In the genomic region with DNA sequence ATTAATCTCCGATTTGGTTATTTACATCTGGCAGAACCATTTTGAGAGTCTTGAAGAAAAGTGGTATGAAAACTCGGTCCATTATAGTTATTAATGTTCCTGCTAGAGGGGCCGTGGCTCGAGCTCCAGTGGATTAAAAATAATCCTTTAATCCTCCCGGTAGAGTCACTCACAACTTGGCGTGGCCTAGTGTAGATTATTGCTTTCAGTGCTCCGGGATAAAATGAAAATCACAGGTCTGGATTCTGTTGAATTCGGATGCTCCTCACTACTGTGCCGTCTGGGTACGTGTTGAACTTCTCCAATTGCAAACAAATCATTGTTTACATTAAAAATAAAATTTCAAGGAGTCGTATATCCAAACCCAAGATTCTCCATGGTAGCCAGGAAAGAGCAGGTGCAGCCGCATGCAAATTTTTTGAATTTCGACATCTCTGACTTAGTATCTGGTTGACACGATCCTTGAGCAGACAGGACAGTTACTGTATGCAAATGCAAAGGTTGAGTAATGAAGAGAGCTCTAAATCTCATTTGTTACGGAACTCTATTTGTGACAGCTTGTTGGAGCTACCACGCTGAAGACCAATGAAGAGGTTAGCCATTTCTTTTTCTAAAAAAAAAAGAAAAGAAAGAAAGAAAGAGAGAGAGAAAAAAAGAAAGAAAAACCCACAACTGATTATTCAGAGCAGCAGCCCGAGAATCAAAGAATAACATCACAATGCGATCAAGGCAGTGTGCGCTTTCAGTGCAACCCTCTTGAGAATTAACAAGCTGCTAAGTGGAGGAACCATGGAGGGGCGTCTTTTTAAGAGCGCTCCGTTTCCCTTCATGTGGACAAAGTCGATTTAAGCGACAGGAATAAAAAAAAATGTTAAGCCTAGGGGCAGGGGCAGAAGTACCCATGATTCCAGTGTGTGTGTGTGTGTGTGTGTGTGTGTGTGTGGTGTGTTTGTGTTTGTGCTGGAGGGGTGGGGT, we compare ENCODE assay signal across 28 mouse cellular contexts. TPM values are rescaled to one million over a fixed set of nuclear protein-coding genes. Genes with fewer than 3 reads are reported as not detected.
DNase-seq lines count a peak whose midpoint lies in the region; ATAC-seq and TF ChIP-seq lines count a peak whose summit lies in the region.
"Had no signal": no experiment of that assay in that cellular context is flagged by ENCODE, and none has a peak within 500 bp of the region (broad histone marks: within the 10 kb centered on the region; RNA-seq: fewer than 3 reads in every experiment).

No protein-coding gene starts in this region.

- 59% methylated on average over 24 of the region's 24 CpGs for WGBS in forebrain, embryonic 14.5 days
- WGBS in forebrain, embryonic 13.5 days: 56% methylated on average over 24 of the region's 24 CpGs
- WGBS in midbrain, embryonic 12.5 days: 49% methylated on average over 24 of the region's 24 CpGs
- 84% methylated on average over 24 of the region's 24 CpGs for WGBS in midbrain, embryonic 10.5 days
- 30% methylated on average over 24 of the region's 24 CpGs for WGBS in midbrain, embryonic 16.5 days
- WGBS in midbrain, embryonic 15.5 days: 32% methylated on average over 24 of the region's 24 CpGs
- WGBS in cerebellum, adult 2 months: 87% methylated on average over 24 of the region's 24 CpGs

- H3K27me3 ChIP-seq in forebrain, embryonic 14.5 days (replicated peaks; ENCODE audit: control insufficient read depth, insufficient read depth, low read length): no peaks in the 10 kb centered on the region
- H3K27me3 ChIP-seq in forebrain, embryonic 13.5 days: no peaks in the 10 kb centered on the region
- peaks cover 10% of the 10 kb centered on the region; the same call in 1 of the 2 replicates for H3K27me3 ChIP-seq in midbrain, embryonic 12.5 days
- no peaks in the 10 kb centered on the region for H3K27me3 ChIP-seq in midbrain, embryonic 10.5 days (ENCODE audit: low read depth, poor library complexity, severe bottlenecking)
- no peaks in the 10 kb centered on the region for H3K27me3 ChIP-seq in midbrain, embryonic 16.5 days (ENCODE audit: control insufficient read depth, insufficient read depth, low read depth, low read length)
- H3K27me3 ChIP-seq in midbrain, embryonic 15.5 days (replicated peaks): 0 out of 2 replicates have a peak, but pooled peaks cover 3% of the 10 kb centered on the region
- no peaks in the 10 kb centered on the region for H3K27me3 ChIP-seq in cerebellum, adult 2 months (ENCODE audit: control insufficient read depth, insufficient read depth, low read length)
- H3K27me3 ChIP-seq: embryonic facial prominence, embryonic 13.5 days; hindbrain, embryonic 15.5 days had no signal

- DNase-seq in forebrain, embryonic 14.5 days (ENCODE audit: low spot score): peak; percentile 55
- no peak for DNase-seq in midbrain, embryonic 10.5 days (ENCODE audit: low spot score)
- peak; percentile 66 for DNase-seq in gonadal fat pad, adult 2 months (ENCODE audit: low read depth)
- DNase-seq in cerebellum, adult 2 months: no peak
- DNase-seq: adrenal gland, postnatal 10 days; adrenal gland, postnatal 36 days; cerebellum, adult 11 months; cerebellum, adult 8-10 months; cerebellum, postnatal 10 days; cerebellum, postnatal 36 days; embryo, embryonic 11 days; gastrocnemius, adult 2 months; gastrocnemius, postnatal 14 days; heart, adult 2 months had no signal

- H3K27ac ChIP-seq in forebrain, embryonic 14.5 days (ENCODE audit: low read depth, low read length): no peak overlapping the region
- H3K27ac ChIP-seq in forebrain, embryonic 13.5 days: no peak overlapping the region
- H3K27ac ChIP-seq in midbrain, embryonic 12.5 days (replicated peaks): no peak overlapping the region
- no peak overlapping the region for H3K27ac ChIP-seq in midbrain, embryonic 10.5 days (replicated peaks)
- H3K27ac ChIP-seq in midbrain, embryonic 16.5 days (ENCODE audit: low read length): no peak overlapping the region
- H3K27ac ChIP-seq in midbrain, embryonic 15.5 days: no peak overlapping the region
- no peak overlapping the region for H3K27ac ChIP-seq in cerebellum, adult 2 months (ENCODE audit: insufficient read depth, low read length)
- H3K27ac ChIP-seq: embryonic facial prominence, embryonic 10.5 days; embryonic facial prominence, embryonic 13.5 days; forebrain, embryonic 10.5 days; gastrocnemius, adult 2 months; heart, adult 2 months; heart, embryonic 10.5 days; heart, embryonic 13.5 days; hindbrain, embryonic 12.5 days; hindbrain, embryonic 15.5 days had no signal

- H3K9me3 ChIP-seq in forebrain, embryonic 14.5 days (replicated peaks; ENCODE audit: control insufficient read depth, low read length): no peaks in the 10 kb centered on the region
- no peaks in the 10 kb centered on the region for H3K9me3 ChIP-seq in forebrain, embryonic 13.5 days (replicated peaks)
- H3K9me3 ChIP-seq in midbrain, embryonic 12.5 days: no peaks in the 10 kb centered on the region
- H3K9me3 ChIP-seq in midbrain, embryonic 10.5 days (replicated peaks): no peaks in the 10 kb centered on the region
- H3K9me3 ChIP-seq in midbrain, embryonic 16.5 days (replicated peaks; ENCODE audit: control insufficient read depth, low read length, poor library complexity, severe bottlenecking): no peaks in the 10 kb centered on the region
- no peaks in the 10 kb centered on the region for H3K9me3 ChIP-seq in midbrain, embryonic 15.5 days
- H3K9me3 ChIP-seq: embryonic facial prominence, embryonic 10.5 days; embryonic facial prominence, embryonic 13.5 days; forebrain, embryonic 10.5 days; heart, embryonic 10.5 days; heart, embryonic 13.5 days; hindbrain, embryonic 12.5 days; hindbrain, embryonic 15.5 days had no signal

- no peak for TF ChIP-seq CTCF in cerebellum, adult 2 months (IDR thresholded peaks at IDR 0.05; ENCODE audit: borderline replicate concordance, insufficient read depth, low read depth, low read length)

- H3K4me1 ChIP-seq in forebrain, embryonic 14.5 days (ENCODE audit: control insufficient read depth, insufficient read depth, low read length): no peaks in the 10 kb centered on the region; the same call in 1 of the 2 replicates
- peaks cover 11% of the 10 kb centered on the region; the same call in 1 of the 2 replicates for H3K4me1 ChIP-seq in forebrain, embryonic 13.5 days
- peaks cover 4% of the 10 kb centered on the region; the same call in 1 of the 2 replicates for H3K4me1 ChIP-seq in midbrain, embryonic 12.5 days
- peaks cover 4% of the 10 kb centered on the region; the same call in 1 of the 2 replicates for H3K4me1 ChIP-seq in midbrain, embryonic 10.5 days
- no peaks in the 10 kb centered on the region; the same call in 1 of the 2 replicates for H3K4me1 ChIP-seq in midbrain, embryonic 16.5 days (ENCODE audit: control insufficient read depth, insufficient read depth, low read length)
- peaks cover 9% of the 10 kb centered on the region; the same call in 1 of the 2 replicates for H3K4me1 ChIP-seq in midbrain, embryonic 15.5 days
- H3K4me1 ChIP-seq in cerebellum, adult 2 months (ENCODE audit: control insufficient read depth, insufficient read depth, low read length): peaks cover 3% of the 10 kb centered on the region; the same call in 1 of the 2 replicates
- H3K4me1 ChIP-seq: embryonic facial prominence, embryonic 10.5 days; heart, embryonic 10.5 days; hindbrain, embryonic 12.5 days; hindbrain, embryonic 15.5 days had no signal

- H3K4me2 ChIP-seq in forebrain, embryonic 14.5 days (ENCODE audit: low read length): no peak overlapping the region
- no peak overlapping the region for H3K4me2 ChIP-seq in forebrain, embryonic 13.5 days
- no peak overlapping the region for H3K4me2 ChIP-seq in midbrain, embryonic 12.5 days (replicated peaks)
- H3K4me2 ChIP-seq in midbrain, embryonic 16.5 days (ENCODE audit: low read length): 0 out of 2 replicates have a peak overlapping the region, but pooled peaks have one; percentile 12
- no peak overlapping the region for H3K4me2 ChIP-seq in midbrain, embryonic 15.5 days
- H3K4me2 ChIP-seq: embryonic facial prominence, embryonic 13.5 days; heart, embryonic 13.5 days; hindbrain, embryonic 12.5 days; hindbrain, embryonic 15.5 days had no signal

- TF ChIP-seq POLR2A in cerebellum, adult 2 months (IDR thresholded peaks at IDR 0.05; ENCODE audit: borderline replicate concordance, insufficient read depth, low read length): no peak

- no peak overlapping the region for H3K9ac ChIP-seq in forebrain, embryonic 14.5 days (ENCODE audit: low read length)
- no peak overlapping the region for H3K9ac ChIP-seq in forebrain, embryonic 13.5 days
- no peak overlapping the region for H3K9ac ChIP-seq in midbrain, embryonic 12.5 days (replicated peaks)
- no peak overlapping the region for H3K9ac ChIP-seq in midbrain, embryonic 16.5 days (ENCODE audit: low read depth, low read length)
- H3K9ac ChIP-seq in midbrain, embryonic 15.5 days: no peak overlapping the region
- H3K9ac ChIP-seq: embryonic facial prominence, embryonic 13.5 days; heart, embryonic 13.5 days; hindbrain, embryonic 12.5 days; hindbrain, embryonic 15.5 days had no signal

- ATAC-seq in forebrain, embryonic 14.5 days: no peak
- ATAC-seq in forebrain, embryonic 13.5 days: no peak
- ATAC-seq in midbrain, embryonic 12.5 days (ENCODE audit: low FRiP score, low read depth): peak; percentile 34
- ATAC-seq in midbrain, embryonic 16.5 days: no peak
- ATAC-seq in midbrain, embryonic 15.5 days (replicated peaks): no peak
- ATAC-seq: activated CD4-positive, CD25-positive, alpha-beta regulatory T cell, adult 4 months; forebrain, embryonic 16.5 days had no signal

- no peak overlapping the region for H3K4me3 ChIP-seq in forebrain, embryonic 14.5 days (ENCODE audit: low read depth, low read length)
- H3K4me3 ChIP-seq in forebrain, embryonic 13.5 days: no peak overlapping the region
- no peak overlapping the region for H3K4me3 ChIP-seq in midbrain, embryonic 12.5 days
- no peak overlapping the region for H3K4me3 ChIP-seq in midbrain, embryonic 10.5 days
- no peak overlapping the region for H3K4me3 ChIP-seq in midbrain, embryonic 16.5 days (ENCODE audit: low read depth, low read length)
- no peak overlapping the region for H3K4me3 ChIP-seq in midbrain, embryonic 15.5 days
- H3K4me3 ChIP-seq in cerebellum, adult 2 months (replicated peaks; ENCODE audit: insufficient read depth, low read depth, low read length): no peak overlapping the region
- H3K4me3 ChIP-seq: embryonic facial prominence, embryonic 10.5 days; embryonic facial prominence, embryonic 13.5 days; erythroblast, embryonic 14.5 days; forebrain, embryonic 10.5 days; gastrocnemius, adult 2 months; heart, adult 2 months; heart, embryonic 10.5 days; heart, embryonic 13.5 days; hindbrain, embryonic 12.5 days; hindbrain, embryonic 15.5 days had no signal

- H3K36me3 ChIP-seq in forebrain, embryonic 14.5 days (ENCODE audit: control insufficient read depth, insufficient read depth, low read length): no peaks in the 10 kb centered on the region
- H3K36me3 ChIP-seq in forebrain, embryonic 13.5 days (ENCODE audit: poor library complexity, severe bottlenecking): no peaks in the 10 kb centered on the region
- no peaks in the 10 kb centered on the region for H3K36me3 ChIP-seq in midbrain, embryonic 12.5 days
- H3K36me3 ChIP-seq in midbrain, embryonic 10.5 days: no peaks in the 10 kb centered on the region
- no peaks in the 10 kb centered on the region for H3K36me3 ChIP-seq in midbrain, embryonic 16.5 days (ENCODE audit: control insufficient read depth, insufficient read depth, low read length)
- no peaks in the 10 kb centered on the region for H3K36me3 ChIP-seq in midbrain, embryonic 15.5 days (replicated peaks)
- H3K36me3 ChIP-seq: embryonic facial prominence, embryonic 10.5 days; embryonic facial prominence, embryonic 13.5 days; forebrain, embryonic 10.5 days; heart, embryonic 10.5 days; heart, embryonic 13.5 days; hindbrain, embryonic 12.5 days; hindbrain, embryonic 15.5 days had no signal

RNA-seq across cellular contexts. Expression of gene Auts2, which starts 48.9 kb away (rescaled TPM):
- 34.5 and 52.0 TPM in 2 replicates for polyA plus RNA-seq in forebrain, embryonic 14.5 days (2014; fragmentation: Nextera tagmentation; extraction: Ambion mirVana)
- 84.0 and 95.1 TPM in 2 replicates for polyA plus RNA-seq in forebrain, embryonic 13.5 days (2015; fragmentation: Nextera tagmentation; extraction: Ambion mirVana)
- polyA plus RNA-seq in midbrain, embryonic 12.5 days (2016; fragmentation: Nextera tagmentation; extraction: Ambion mirVana): 75.5 and 80.6 TPM in 2 replicates
- polyA plus RNA-seq in midbrain, embryonic 10.5 days (2016; fragmentation: Nextera tagmentation; extraction: Ambion mirVana): 32.3 and 45.0 TPM in 2 replicates
- 49.8 and 61.6 TPM in 2 replicates for polyA plus RNA-seq in midbrain, embryonic 16.5 days (2015; fragmentation: Nextera tagmentation; extraction: Ambion mirVana)
- polyA plus RNA-seq in midbrain, embryonic 15.5 days (2015; fragmentation: Nextera tagmentation; extraction: Ambion mirVana): 62.7 and 70.9 TPM in 2 replicates
- polyA plus RNA-seq in gonadal fat pad, adult 2 months (2012; rRNA removed): 8.7 and 11.9 TPM in 2 replicates
- 39.0 and 39.7 TPM in 2 replicates for polyA plus RNA-seq in cerebellum, adult 2 months (2012; rRNA removed)

Comparison
In these comparisons a context has a peak if more than half of its experiments do, and no peak if none do; other contexts are left out.
1. DNase-seq: peak in forebrain, embryonic 14.5 days (single experiment) and gonadal fat pad, adult 2 months (single experiment); none in midbrain, embryonic 10.5 days (single experiment) and cerebellum, adult 2 months (0 of 2).